Mouse (Mus musculus) forebrain, postnatal 0 days (tissue): ENCODE results near the gene Cdca7. TPM values are rescaled to one million over a fixed set of nuclear protein-coding genes. Genes with fewer than 3 reads are reported as not detected.

Experiments
- ATAC-seq: fragments of 200-750 bp; cut with Nextera tagmentation; 2 replicates; pipeline ENCODE4 v1.8.0; 2017; ENCODE audit warnings: mild to moderate bottlenecking, moderate library complexity
- DNase-seq: peaks from one replicate; pipeline ENCODE4 v3.0.0-alpha.2; 2015
- H3K27ac ChIP-seq: fragments of 300-500 bp; sonication (generic); 2 replicates; pipeline ENCODE4 v1.5.1; 2014; ENCODE audit warnings: low read depth, mild to moderate bottlenecking, antibody characterized with exemption, low read length, moderate library complexity, mixed read lengths
- H3K27me3 ChIP-seq: fragments of 300-500 bp; sonication (generic); 2 replicates; pipeline ENCODE4 v1.6.1; 2014; ENCODE audit warnings: mild to moderate bottlenecking, low read length, mixed read lengths; ENCODE audit not compliant: insufficient read depth
- H3K36me3 ChIP-seq: fragments of 300-500 bp; sonication (generic); 2 replicates; pipeline ENCODE4 v1.6.1; 2014; ENCODE audit warnings: mild to moderate bottlenecking, moderate library complexity; ENCODE audit not compliant: insufficient read depth
- H3K4me1 ChIP-seq: fragments of 300-500 bp; sonication (generic); 2 replicates; pipeline ENCODE4 v1.6.1; 2014; ENCODE audit warnings: antibody characterized with exemption; ENCODE audit not compliant: insufficient read depth
- H3K4me2 ChIP-seq: fragments of 300-500 bp; sonication (generic); 2 replicates; pipeline ENCODE4 v1.6.1; 2014; ENCODE audit warnings: low read depth, mild to moderate bottlenecking, moderate library complexity
- H3K4me3 ChIP-seq: fragments of 300-500 bp; sonication (generic); 2 replicates; pipeline ENCODE4 v1.5.1; 2014; ENCODE audit warnings: low read depth, low read length, mixed read lengths
- H3K9ac ChIP-seq: fragments of 300-500 bp; sonication (generic); 2 replicates; pipeline ENCODE4 v1.6.1; 2014; ENCODE audit warnings: mild to moderate bottlenecking
- H3K9me3 ChIP-seq: fragments of 300-500 bp; sonication (generic); 2 replicates; pipeline ENCODE4 v1.6.1; 2016; ENCODE audit warnings: low read length
- CTCF ChIP-seq: sonication (generic); IDR thresholded peaks from 2 replicates; pipeline ENCODE4 v1.5.1; 2016; ENCODE audit warnings: antibody characterized with exemption, control low read depth, low read depth
- WGBS: fragments of 180-500 bp; shearing (Covaris S2); extraction: QIAGEN DNeasy Blood & Tissue Kit; methylation state at CpG from one replicate; pipeline ENCODE4 v1.1.7; 2014; 5-methylcytosine and 5-hydroxymethylcytosine counted together
- polyA plus RNA-seq: library from polyadenylated mRNA; unstranded; fragments of >200 nt; fragmentation: Nextera tagmentation; extraction: Ambion mirVana; gene quantifications from 2 replicates; pipeline ENCODE4 v1.2.1, GENCODE M21; 2015
- total RNA-seq: library from RNA; depleted of rRNA; stranded (reverse); fragments of >200 nt; gene quantifications from 2 replicates; pipeline ENCODE4 v1.2.3, GENCODE M21; 2014; rRNA removed

Gene Cdca7
- total RNA-seq (21.9 and 28.9 TPM in 2 replicates), polyA plus RNA-seq (15.6 and 20.6 TPM in 2 replicates)

- Histone ChIP-seq H3K4me3 (peak within 1 kb of the TSS; percentile 61), H3K27ac (peak within 1 kb of the TSS; percentile 83), H3K4me2 (peak within 1 kb of the TSS; percentile 86), H3K9me3 (no peaks in the 10 kb centered on the region), H3K36me3 (no peaks in the 10 kb centered on the region), H3K27me3 (no peaks in the 10 kb centered on the region), H3K4me1 (peaks cover 3% of the 10 kb centered on the region; the same call in 1 of the 2 replicates), H3K9ac (peak within 1 kb of the TSS; percentile 57)
- no peak for TF ChIP-seq CTCF
- peak; percentile 75 for DNase-seq
- peak; percentile 78 for ATAC-seq
- WGBS, result under 1% methylated on average over 58 of the region's 58 CpGs
Measured at GRCm38 (mm10) chr2:72475797-72476485, at the start of gene Cdca7. Cdca7 (plus strand) TSS chr2:72476159.

DNA sequence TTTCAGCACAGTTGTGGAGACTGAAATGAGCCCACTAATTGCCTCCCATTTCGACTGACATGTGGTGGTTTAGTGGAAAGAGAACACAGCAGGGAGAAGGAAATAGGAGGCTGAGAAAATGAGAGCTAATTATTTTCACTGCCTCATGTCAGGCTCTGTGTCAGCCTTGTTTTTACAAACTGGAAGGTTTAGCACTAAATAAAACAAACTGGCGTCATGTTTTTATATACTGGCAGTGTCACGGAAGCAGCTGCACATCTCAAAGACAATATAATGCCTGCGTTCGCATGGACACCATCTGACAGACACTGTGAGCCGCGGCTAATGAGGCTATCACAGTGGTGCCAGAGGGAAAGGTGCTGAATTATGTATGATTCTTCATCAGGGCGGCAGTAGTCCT, 49.2 kb upstream of the Cdca7 start:
- no peak for TF ChIP-seq CTCF
- H3K27ac ChIP-seq, result peak overlapping the region; percentile 71

GRCm38 (mm10) chr2:72427288-72427687, 48.7 kb upstream of the Cdca7 start:
- no peak for TF ChIP-seq CTCF
- ATAC-seq (peak; percentile 34; the same call in 1 of the 2 replicates), DNase-seq (peak; percentile 48)
- Histone ChIP-seq H3K4me3 (peak overlapping the region; percentile 1; the same call in 1 of the 2 replicates), H3K4me1 (peaks cover 7% of the 10 kb centered on the region), H3K27ac (peak overlapping the region; percentile 71), H3K9me3 (no peaks in the 10 kb centered on the region), H3K4me2 (peak overlapping the region; percentile 40), H3K9ac (peak overlapping the region; percentile 28; the same call in 1 of the 2 replicates), H3K36me3 (no peaks in the 10 kb centered on the region), H3K27me3 (no peaks in the 10 kb centered on the region)
- 13% methylated on average over 11 of the region's 11 CpGs for WGBS

More for the DNA sequence above, 49.2 kb upstream of the Cdca7 start:
- Histone ChIP-seq H3K9me3 (no peaks in the 10 kb centered on the region), H3K4me1 (peaks cover 7% of the 10 kb centered on the region), H3K36me3 (no peaks in the 10 kb centered on the region), H3K27me3 (no peaks in the 10 kb centered on the region), H3K4me3 (peak overlapping the region; percentile 1; the same call in 1 of the 2 replicates), H3K9ac (peak overlapping the region; percentile 28; the same call in 1 of the 2 replicates), H3K4me2 (peak overlapping the region; percentile 40)
- peak; percentile 96 for ATAC-seq
- 6% methylated on average over 8 of the region's 8 CpGs for WGBS
- DNase-seq, result peak; percentile 80

DNA sequence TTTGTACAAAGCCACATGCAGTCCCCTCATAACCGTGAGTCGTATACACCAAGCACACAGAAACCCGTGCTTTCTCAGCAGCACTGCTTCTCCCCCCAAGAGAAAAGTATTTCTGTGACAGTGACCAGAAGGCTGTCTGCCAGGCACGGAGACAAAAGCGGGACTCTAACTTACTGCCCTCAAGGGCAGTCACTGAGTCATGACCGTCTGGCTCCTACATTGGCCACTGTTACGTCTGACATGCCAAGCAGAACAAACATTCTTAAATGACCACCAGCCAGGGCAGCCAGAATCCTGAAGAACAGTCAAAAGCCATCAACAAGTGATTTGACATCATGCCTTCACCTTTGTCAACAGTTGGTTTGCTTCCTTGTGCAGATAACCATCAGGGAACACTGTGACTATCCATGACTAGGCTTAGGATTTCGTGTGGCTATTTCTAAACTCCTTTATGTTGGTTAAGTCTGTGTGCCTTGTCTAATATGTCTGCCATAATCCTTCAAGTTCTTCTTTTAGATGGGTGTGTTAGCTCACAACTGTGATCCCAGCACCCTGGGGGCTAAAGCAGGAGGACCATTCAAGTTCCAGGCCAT, 36.9 kb upstream of the Cdca7 start:
- no peak overlapping the region for H3K4me3 ChIP-seq

DNA sequence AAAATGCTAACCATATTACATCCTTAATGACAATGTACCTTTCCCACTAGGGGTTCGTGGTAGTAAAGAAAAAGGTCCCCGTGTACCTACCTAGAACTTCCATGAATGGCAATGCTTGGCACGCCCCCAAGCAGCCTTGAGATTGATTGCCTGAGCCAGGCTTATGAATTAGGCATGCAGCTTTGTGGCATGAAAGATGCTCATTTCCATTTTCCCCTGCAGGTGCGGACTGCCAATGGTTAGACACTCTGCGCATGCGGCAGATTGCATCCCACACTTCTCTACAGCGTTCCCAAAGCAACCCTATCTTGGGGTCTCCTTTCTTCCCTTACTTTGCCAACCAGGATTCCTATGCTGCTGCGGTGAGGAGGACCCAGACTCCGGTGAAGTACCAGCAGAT, 34.9 kb upstream of the Cdca7 start:
- Histone ChIP-seq H3K27ac (no peak overlapping the region), H3K4me2 (no peak overlapping the region), H3K9ac (no peak overlapping the region), H3K4me3 (no peak overlapping the region), H3K9me3 (no peaks in the 10 kb centered on the region), H3K27me3 (no peaks in the 10 kb centered on the region), H3K4me1 (no peaks in the 10 kb centered on the region), H3K36me3 (no peaks in the 10 kb centered on the region)
- peak; percentile 81 for ATAC-seq
- peak; percentile 70 for DNase-seq
- 43% methylated on average over 9 of the region's 9 CpGs for WGBS
- no peak; the same call in 1 of the 2 replicates for TF ChIP-seq CTCF

More for the DNA sequence above, 36.9 kb upstream of the Cdca7 start:
- Histone ChIP-seq H3K27ac (no peak overlapping the region), H3K9ac (no peak overlapping the region), H3K4me2 (no peak overlapping the region), H3K4me1 (no peaks in the 10 kb centered on the region), H3K27me3 (no peaks in the 10 kb centered on the region), H3K9me3 (no peaks in the 10 kb centered on the region), H3K36me3 (no peaks in the 10 kb centered on the region)
- DNase-seq, result no peak
- 90% methylated on average over 8 of the region's 8 CpGs for WGBS
- TF ChIP-seq CTCF, result no peak
- no peak for ATAC-seq

GRCm38 (mm10) chr2:72442825-72443224, 33.1 kb upstream of the Cdca7 start:
- Histone ChIP-seq H3K4me3 (no peak overlapping the region), H3K9ac (no peak overlapping the region), H3K36me3 (no peaks in the 10 kb centered on the region), H3K27ac (no peak overlapping the region), H3K27me3 (no peaks in the 10 kb centered on the region), H3K9me3 (no peaks in the 10 kb centered on the region), H3K4me2 (no peak overlapping the region), H3K4me1 (no peaks in the 10 kb centered on the region)
- TF ChIP-seq CTCF, result no peak
- ATAC-seq (no peak), DNase-seq (no peak)
- 91% methylated on average over 6 of the region's 6 CpGs for WGBS

- no peak for TF ChIP-seq CTCF
- H3K27me3 ChIP-seq, result no peaks in the 10 kb centered on the region
- no peak overlapping the region for H3K27ac ChIP-seq
- no peaks in the 10 kb centered on the region for H3K4me1 ChIP-seq
- DNase-seq (no peak), ATAC-seq (no peak)
- H3K9me3 ChIP-seq, result no peaks in the 10 kb centered on the region
- H3K36me3 ChIP-seq, result no peaks in the 10 kb centered on the region
- H3K4me2 ChIP-seq, result no peak overlapping the region
- H3K9ac ChIP-seq, result no peak overlapping the region
- no peak overlapping the region for H3K4me3 ChIP-seq
- WGBS, result 84% methylated on average over 3 of the region's 3 CpGs
Measured at GRCm38 (mm10) chr2:72443960-72444359, 32.0 kb upstream of the Cdca7 start.
